Mouse (Mus musculus) lung, adult 2 months (tissue): ENCODE measurements at regions not wholly inside any gene's neighbourhood (a gene's known extent, or its start where the extent isn't known, plus 50 kb on each side); places are given as distances from the start of the nearest gene placed in this dataset.

Experiments used
- CTCF ChIP-seq: fragments of 200-500 bp; IDR thresholded peaks from 2 replicates; pipeline ENCODE4 v1.5.1; 2011; ENCODE audit warnings: mild to moderate bottlenecking, low read length, control low read depth; ENCODE audit not compliant: insufficient read depth
- POLR2A ChIP-seq: fragments of 200-500 bp; IDR thresholded peaks from 2 replicates; pipeline ENCODE4 v1.6.1; 2011; ENCODE audit warnings: low read depth, mild to moderate bottlenecking, control low read depth, low read length, borderline replicate concordance; ENCODE audit errors: extremely low read depth

- TF ChIP-seq CTCF = no peak
- TF ChIP-seq POLR2A = no peak
Measured at GRCm38 (mm10) chr13:53915456-53915855, 140.0 kb downstream of the Drd1 start.
